Mouse (Mus musculus): ENCODE measurements around the gene Bcl9l. TPM values are rescaled to one million over a fixed set of nuclear protein-coding genes. Genes with fewer than 3 reads are reported as not detected.
A peak's percentile ranks its signal among the peaks of the same experiment; 100 is the strongest.
"Not testable (repeated sequence)": the region's sequence is repeated elsewhere in the genome, so short reads cannot be mapped to it uniquely, and the experiment has no call there.

Gene Bcl9l
- polyA plus RNA-seq (2015; fragmentation: Nextera tagmentation; extraction: Ambion mirVana), result 21.2 and 21.8 TPM in 2 replicates

- Histone ChIP-seq H3K4me3 (replicated peaks) (peak within 1 kb of the TSS; percentile 97), H3K36me3 (no peaks in the 10 kb centered on the region), H3K27ac (replicated peaks) (peak within 1 kb of the TSS; percentile 96), H3K27me3 (no peaks in the 10 kb centered on the region), H3K4me1 (peaks cover 59% of the 10 kb centered on the region), H3K9ac (peak within 1 kb of the TSS; percentile 99), H3K9me3 (replicated peaks) (no peaks in the 10 kb centered on the region), H3K4me2 (replicated peaks) (peak within 1 kb of the TSS; percentile 83)
- peak; percentile 79 for ATAC-seq (ENCODE audit: insufficient number of reproducible peaks, low FRiP score, low TSS enrichment, low read depth)
- WGBS, result under 1% methylated on average over 28 of the region's 31 CpGs
Measured at GRCm38 (mm10) chr9:44482552-44482951, at the start of gene Bcl9l. Gene Bcl9l, plus strand, starts transcription at chr9:44482825.

- no peak overlapping the region for H3K4me2 ChIP-seq (replicated peaks)
- 69% methylated on average over 6 of the region's 6 CpGs for WGBS
- no peak for ATAC-seq (ENCODE audit: insufficient number of reproducible peaks, low FRiP score, low TSS enrichment, low read depth)
- H3K9ac ChIP-seq, result no peak overlapping the region
- H3K4me1 ChIP-seq, result peaks cover 5% of the 10 kb centered on the region; the same call in 1 of the 2 replicates
- no peaks in the 10 kb centered on the region for H3K9me3 ChIP-seq (replicated peaks)
- H3K4me3 ChIP-seq (replicated peaks), result no peak overlapping the region
- no peak overlapping the region for H3K27ac ChIP-seq (replicated peaks)
- no peaks in the 10 kb centered on the region for H3K27me3 ChIP-seq
- no peaks in the 10 kb centered on the region for H3K36me3 ChIP-seq
Measured at GRCm38 (mm10) chr9:44435747-44436146, 46.9 kb upstream of the Bcl9l start.

DNA sequence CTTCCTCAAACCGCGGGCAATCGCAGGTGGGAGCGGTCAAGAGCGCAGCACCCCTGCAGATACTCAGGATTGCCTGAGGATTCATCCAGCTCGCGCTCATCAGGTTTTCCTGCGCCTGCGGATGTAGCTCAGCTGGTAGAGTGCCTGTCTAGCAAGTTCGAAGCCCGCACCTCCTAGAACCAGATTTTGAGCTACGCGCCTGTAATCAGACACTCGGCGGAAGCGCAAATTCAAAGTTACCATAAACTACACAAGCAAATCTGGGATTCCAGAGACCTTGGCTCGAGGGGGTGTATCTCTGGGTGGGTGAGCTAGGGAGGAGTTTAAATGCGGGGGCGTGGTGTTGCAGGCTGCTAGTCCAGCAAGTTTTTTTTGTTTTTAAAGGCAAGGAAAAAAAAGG lies 41.7 kb upstream of the Bcl9l start, which contains the start of gene Foxr1:
TSS of gene Foxr1 (minus strand) at position 176 of the 400 bp plus-strand sequence.
- Histone ChIP-seq H3K27ac (replicated peaks) (no peak within 1 kb of the TSS), H3K4me2 (replicated peaks) (no peak within 1 kb of the TSS), H3K36me3 (no peaks in the 10 kb centered on the region), H3K4me3 (replicated peaks) (no peak within 1 kb of the TSS), H3K9ac (no peak within 1 kb of the TSS), H3K27me3 (no peaks in the 10 kb centered on the region), H3K4me1 (no peaks in the 10 kb centered on the region), H3K9me3 (replicated peaks) (no peaks in the 10 kb centered on the region)
- ATAC-seq (ENCODE audit: insufficient number of reproducible peaks, low FRiP score, low TSS enrichment, low read depth), result no peak
- 72% methylated on average over 19 of the region's 19 CpGs for WGBS

GRCm38 (mm10) chr9:44444402-44445025 lies 38.1 kb upstream of the Bcl9l start:
- H3K36me3 ChIP-seq; H3K27ac ChIP-seq (replicated peaks); H3K9me3 ChIP-seq (replicated peaks); H3K9ac ChIP-seq; H3K4me1 ChIP-seq; H3K27me3 ChIP-seq; H3K4me2 ChIP-seq (replicated peaks); H3K4me3 ChIP-seq (replicated peaks); ATAC-seq (ENCODE audit: insufficient number of reproducible peaks, low FRiP score, low TSS enrichment, low read depth): not testable (repeated sequence)
- WGBS, result 84% methylated on average over 7 of the region's 7 CpGs

DNA sequence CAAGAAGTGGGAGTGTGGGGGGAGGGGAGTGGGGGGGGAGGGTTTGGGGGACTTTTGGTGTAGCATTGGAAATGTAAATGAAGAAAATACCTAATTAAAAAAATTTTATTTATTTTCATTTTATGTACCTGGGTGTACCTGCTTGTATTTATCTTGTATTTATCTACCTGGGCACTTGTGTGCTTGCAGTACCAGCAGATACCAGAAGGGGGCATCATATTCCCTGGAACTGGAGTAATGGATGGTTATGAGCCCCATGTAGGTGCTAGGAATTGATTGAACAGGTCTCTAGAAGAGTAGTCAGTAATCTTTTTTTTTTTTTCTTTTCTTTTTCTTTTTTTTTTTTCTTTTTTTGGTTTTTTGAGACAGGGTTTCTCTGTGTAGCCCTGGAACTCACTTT lies 32.2 kb upstream of the Bcl9l start:
- Histone ChIP-seq H3K27ac (replicated peaks) (no peak overlapping the region), H3K4me2 (replicated peaks) (no peak overlapping the region), H3K36me3 (no peaks in the 10 kb centered on the region), H3K9me3 (replicated peaks) (no peaks in the 10 kb centered on the region), H3K9ac (no peak overlapping the region), H3K4me1 (peaks cover 11% of the 10 kb centered on the region), H3K27me3 (peaks cover 14% of the 10 kb centered on the region), H3K4me3 (replicated peaks) (no peak overlapping the region)
- no peak for ATAC-seq (ENCODE audit: insufficient number of reproducible peaks, low FRiP score, low TSS enrichment, low read depth)

DNA sequence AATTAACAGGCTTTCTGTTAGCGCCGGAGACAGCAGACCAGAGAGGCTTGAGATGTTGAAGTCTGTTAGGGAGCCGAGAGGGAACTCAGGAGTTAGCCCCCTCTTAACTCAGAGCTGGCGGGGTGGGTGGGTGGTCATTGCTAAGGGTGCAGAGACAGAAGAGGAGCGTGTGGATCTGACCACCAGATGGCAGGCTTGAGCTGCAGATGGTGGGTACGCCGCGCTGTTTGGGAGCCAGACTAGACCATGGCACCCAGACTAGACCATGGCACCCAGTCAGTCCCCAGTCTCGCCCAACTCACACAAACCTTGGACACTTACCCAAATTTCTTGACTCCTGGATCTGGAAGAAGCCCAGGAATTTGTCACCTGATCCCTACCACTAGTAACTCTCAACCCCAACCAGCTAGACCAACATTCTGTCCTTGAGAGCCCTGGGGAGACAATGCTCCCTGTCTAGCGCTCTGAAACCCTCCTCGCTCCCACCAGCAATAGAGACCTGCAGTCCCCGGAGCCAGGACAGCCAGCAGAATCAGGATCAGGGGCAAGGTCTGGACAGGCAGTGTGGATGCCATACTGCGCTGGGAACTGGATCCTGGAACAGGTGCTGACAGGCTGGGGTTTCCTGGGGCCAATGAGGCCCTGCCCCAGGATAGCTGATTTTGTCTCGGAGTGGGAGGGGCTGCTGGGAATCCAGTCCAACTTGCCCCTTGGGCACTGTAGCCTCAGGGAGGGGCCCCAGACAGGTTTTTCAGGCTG lies 28.3 kb upstream of the Bcl9l start:
- 4% methylated on average over 14 of the region's 14 CpGs for WGBS
- no peaks in the 10 kb centered on the region for H3K9me3 ChIP-seq (replicated peaks)
- no peak overlapping the region for H3K9ac ChIP-seq
- peaks cover 14% of the 10 kb centered on the region for H3K27me3 ChIP-seq
- peaks cover 15% of the 10 kb centered on the region for H3K4me1 ChIP-seq
- no peaks in the 10 kb centered on the region for H3K36me3 ChIP-seq
- no peak overlapping the region for H3K27ac ChIP-seq (replicated peaks)
- ATAC-seq (ENCODE audit: insufficient number of reproducible peaks, low FRiP score, low TSS enrichment, low read depth), result peak; percentile 83
- H3K4me2 ChIP-seq (replicated peaks), result peak overlapping the region; percentile 26
- no peak overlapping the region for H3K4me3 ChIP-seq (replicated peaks)

DNA sequence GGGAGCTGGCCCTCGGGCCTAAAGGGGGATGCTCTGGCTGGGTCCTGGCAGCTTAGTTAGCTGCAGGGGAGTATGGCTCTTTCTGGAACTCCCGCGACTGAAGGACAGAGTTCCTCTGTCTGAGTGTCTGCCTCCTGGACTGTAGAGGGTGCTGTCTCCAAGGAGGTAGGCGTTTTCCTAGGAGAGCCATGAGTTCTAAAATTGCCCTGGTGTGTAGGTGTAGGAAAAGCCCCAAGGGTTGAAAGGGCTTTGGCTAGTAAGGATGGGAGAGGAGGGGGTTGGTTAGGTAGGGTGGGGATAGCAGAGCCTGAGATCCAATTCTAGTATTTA lies 27.8 kb upstream of the Bcl9l start, which contains the start of gene Upk2:
TSS of gene Upk2 (minus strand) at position 86 of the 330 bp plus-strand sequence.
- no peaks in the 10 kb centered on the region for H3K9me3 ChIP-seq (replicated peaks)
- H3K36me3 ChIP-seq, result no peaks in the 10 kb centered on the region
- H3K4me3 ChIP-seq (replicated peaks), result no peak within 1 kb of the TSS
- H3K9ac ChIP-seq, result no peak within 1 kb of the TSS
- no peak within 1 kb of the TSS for H3K27ac ChIP-seq (replicated peaks)
- ATAC-seq (ENCODE audit: insufficient number of reproducible peaks, low FRiP score, low TSS enrichment, low read depth), result no peak
- peak within 1 kb of the TSS; percentile 26 for H3K4me2 ChIP-seq (replicated peaks)
- peaks cover 15% of the 10 kb centered on the region for H3K4me1 ChIP-seq
- peaks cover 14% of the 10 kb centered on the region for H3K27me3 ChIP-seq
- 18% methylated on average over 4 of the region's 4 CpGs for WGBS

- Histone ChIP-seq H3K9me3 (replicated peaks) (no peaks in the 10 kb centered on the region), H3K4me3 (replicated peaks) (no peak overlapping the region), H3K36me3 (no peaks in the 10 kb centered on the region), H3K9ac (no peak overlapping the region), H3K27me3 (peaks cover 14% of the 10 kb centered on the region), H3K27ac (replicated peaks) (no peak overlapping the region), H3K4me1 (peaks cover 15% of the 10 kb centered on the region), H3K4me2 (replicated peaks) (no peak overlapping the region)
- ATAC-seq (ENCODE audit: insufficient number of reproducible peaks, low FRiP score, low TSS enrichment, low read depth), result peak; percentile 49
- WGBS, result 5% methylated on average over 11 of the region's 11 CpGs
Measured at GRCm38 (mm10) chr9:44457035-44457742, 25.4 kb upstream of the Bcl9l start.

- Histone ChIP-seq H3K9me3 (replicated peaks) (no peaks in the 10 kb centered on the region), H3K27ac (replicated peaks) (no peak overlapping the region), H3K36me3 (no peaks in the 10 kb centered on the region), H3K4me3 (replicated peaks) (no peak overlapping the region), H3K27me3 (no peaks in the 10 kb centered on the region), H3K4me2 (replicated peaks) (no peak overlapping the region), H3K4me1 (0 out of 2 replicates have a peak, but pooled peaks cover 4% of the 10 kb centered on the region), H3K9ac (no peak overlapping the region)
- 79% methylated on average over 5 of the region's 5 CpGs for WGBS
- ATAC-seq (ENCODE audit: insufficient number of reproducible peaks, low FRiP score, low TSS enrichment, low read depth), result no peak
Measured at GRCm38 (mm10) chr9:44461950-44462349, 20.7 kb upstream of the Bcl9l start.

- no peak for ATAC-seq (ENCODE audit: insufficient number of reproducible peaks, low FRiP score, low TSS enrichment, low read depth)
- Histone ChIP-seq H3K27ac (replicated peaks) (no peak overlapping the region), H3K9ac (no peak overlapping the region), H3K4me3 (replicated peaks) (no peak overlapping the region), H3K27me3 (no peaks in the 10 kb centered on the region), H3K4me1 (no peaks in the 10 kb centered on the region), H3K9me3 (replicated peaks) (no peaks in the 10 kb centered on the region), H3K4me2 (replicated peaks) (no peak overlapping the region), H3K36me3 (no peaks in the 10 kb centered on the region)
- 45% methylated on average over 7 of the region's 7 CpGs for WGBS
Measured at GRCm38 (mm10) chr9:44468224-44468623, 14.4 kb upstream of the Bcl9l start.

GRCm38 (mm10) chr9:44468800-44469199 lies 13.8 kb upstream of the Bcl9l start:
- Histone ChIP-seq H3K9ac (no peak overlapping the region), H3K4me1 (no peaks in the 10 kb centered on the region), H3K4me3 (replicated peaks) (no peak overlapping the region), H3K36me3 (no peaks in the 10 kb centered on the region), H3K27ac (replicated peaks) (no peak overlapping the region), H3K27me3 (no peaks in the 10 kb centered on the region), H3K4me2 (replicated peaks) (no peak overlapping the region), H3K9me3 (replicated peaks) (no peaks in the 10 kb centered on the region)
- 39% methylated on average over 2 of the region's 2 CpGs for WGBS
- no peak for ATAC-seq (ENCODE audit: insufficient number of reproducible peaks, low FRiP score, low TSS enrichment, low read depth)

Data from embryonic facial prominence, embryonic 15.5 days (tissue).